Mouse (Mus musculus) liver (tissue): ENCODE data around the gene Pds5a.
"Not testable (repeated sequence)": the region's sequence is repeated elsewhere in the genome, so short reads cannot be mapped to it uniquely, and the experiment has no call there.

Experiments used
- DNase-seq: peaks from one replicate; pipeline ENCODE4 v3.0.0-alpha.2; 2020; ENCODE audit warnings: mixed read lengths

The Pds5a gene

GRCm38 (mm10) chr5:65697836-65698758 lies at the start of gene Pds5a:
TSS of gene Pds5a (minus strand) at chr5:65698273.
- peak; percentile 91 for DNase-seq

GRCm38 (mm10) chr5:65746908-65747307 lies 48.8 kb upstream of the Pds5a start:
- no peak for DNase-seq

GRCm38 (mm10) chr5:65739366-65739765 lies 41.3 kb upstream of the Pds5a start:
- no peak for DNase-seq

GRCm38 (mm10) chr5:65735601-65736000 lies 37.5 kb upstream of the Pds5a start:
- no peak for DNase-seq

GRCm38 (mm10) chr5:65731173-65732007 lies 33.3 kb upstream of the Pds5a start:
- DNase-seq, result peak; percentile 86

- peak; percentile 87 for DNase-seq
These were observed 26.4 kb upstream of the Pds5a start for GRCm38 (mm10) chr5:65724311-65725054.

- peak; percentile 77 for DNase-seq
These were observed 20.3 kb upstream of the Pds5a start for GRCm38 (mm10) chr5:65718368-65718767.

GRCm38 (mm10) chr5:65717903-65718211 lies 19.8 kb upstream of the Pds5a start:
- DNase-seq, result not testable (repeated sequence)

GRCm38 (mm10) chr5:65717063-65717902 lies 19.2 kb upstream of the Pds5a start:
- no peak for DNase-seq

GRCm38 (mm10) chr5:65715084-65715483 lies 17.0 kb upstream of the Pds5a start:
- no peak for DNase-seq

GRCm38 (mm10) chr5:65711463-65711862 lies 13.4 kb upstream of the Pds5a start:
- DNase-seq, result no peak

- no peak for DNase-seq
These were observed 12.2 kb upstream of the Pds5a start for GRCm38 (mm10) chr5:65710267-65710666.

- no peak for DNase-seq
These were observed 8.9 kb upstream of the Pds5a start for GRCm38 (mm10) chr5:65706979-65707378.

- no peak for DNase-seq
These were observed 8.1 kb upstream of the Pds5a start for GRCm38 (mm10) chr5:65706171-65706570.

GRCm38 (mm10) chr5:65704765-65705678 lies 6.9 kb upstream of the Pds5a start:
- no peak for DNase-seq

- no peak for DNase-seq
These were observed 5.2 kb upstream of the Pds5a start for GRCm38 (mm10) chr5:65703261-65703660.

GRCm38 (mm10) chr5:65700102-65700501 lies 2.0 kb upstream of the Pds5a start:
- DNase-seq, result no peak

GRCm38 (mm10) chr5:65699146-65699545 lies 1.1 kb upstream of the Pds5a start:
- DNase-seq, result no peak

GRCm38 (mm10) chr5:65698759-65699136 lies 675 bp upstream of the Pds5a start:
- no peak for DNase-seq

- no peak for DNase-seq
These were observed 612 bp downstream of the Pds5a start for GRCm38 (mm10) chr5:65697486-65697835.

- DNase-seq, result peak; percentile 77
These were observed 1.1 kb downstream of the Pds5a start for GRCm38 (mm10) chr5:65696821-65697485.
